Mouse (Mus musculus) erythroblast, embryonic 14.5 days (primary cell): ENCODE measurements around the gene Chst5.

Experiments
- GATA1 ChIP-seq: IDR thresholded peaks from 2 replicates; pipeline ENCODE4 v1.6.1; 2012; ENCODE audit warnings: low read length, inconsistent platforms, mixed read lengths
- TAL1 ChIP-seq: IDR thresholded peaks from 3 replicates; pipeline ENCODE4 v1.6.1; 2012; ENCODE audit warnings: low read length, inconsistent platforms, mixed read lengths

DNA sequence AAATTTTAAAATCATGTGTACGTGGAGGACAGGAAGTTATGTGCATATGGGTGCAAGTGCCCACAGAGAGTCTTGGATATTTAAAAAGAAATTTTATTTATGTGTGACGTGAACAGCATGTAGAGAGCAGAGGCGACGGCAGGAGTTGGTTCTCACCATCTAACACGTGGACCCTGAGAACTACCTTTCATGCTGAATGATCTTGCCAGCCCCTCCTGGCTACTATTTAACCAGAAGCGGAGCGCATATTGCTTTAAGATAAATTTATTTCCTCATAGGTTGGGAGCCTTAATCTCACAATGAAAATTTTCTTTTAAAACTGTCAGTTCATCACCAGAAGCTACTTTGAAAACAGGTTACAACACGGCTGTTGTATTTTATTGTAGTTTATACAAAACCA, 45.6 kb downstream of the Chst5 start:
- no peak for TF ChIP-seq GATA1
- no peak for TF ChIP-seq TAL1
